Mouse (Mus musculus) cerebellum, postnatal 14 days (tissue): ENCODE data around the gene Apcs.

Source experiments
- DNase-seq, 2 experiments: peaks; one replicate each; pipeline ENCODE4 v3.0.0; 2021; ENCODE audit warnings: mixed read lengths in 2 of 2

Gene Apcs

GRCm38 (mm10) chr1:172894777-172895357, at the start of gene Apcs:
Gene Apcs (minus strand): TSS chr1:172895041.
- DNase-seq: no peak

- no peak for DNase-seq
Measured at GRCm38 (mm10) chr1:172932197-172932596, 37.4 kb upstream of the Apcs start.

- no peak for DNase-seq
Measured at GRCm38 (mm10) chr1:172918450-172918849, 23.6 kb upstream of the Apcs start.

GRCm38 (mm10) chr1:172917115-172917514, 22.3 kb upstream of the Apcs start:
- no peak for DNase-seq

- no peak for DNase-seq
Measured at GRCm38 (mm10) chr1:172903313-172903712, 8.5 kb upstream of the Apcs start.

- DNase-seq: no peak
Measured at GRCm38 (mm10) chr1:172895435-172895834, 594 bp upstream of the Apcs start.

- no peak for DNase-seq
Measured at GRCm38 (mm10) chr1:172876675-172877074, 18.2 kb downstream of the Apcs start.

GRCm38 (mm10) chr1:172875265-172875664, 19.6 kb downstream of the Apcs start:
- no peak for DNase-seq

- DNase-seq: no peak
Measured at GRCm38 (mm10) chr1:172848171-172848570, 46.7 kb downstream of the Apcs start.

GRCm38 (mm10) chr1:172847044-172847761, 47.6 kb downstream of the Apcs start:
- DNase-seq: no peak
